Mouse (Mus musculus): ENCODE results near the gene Mlh3. TPM values are rescaled to one million over a fixed set of nuclear protein-coding genes. Genes with fewer than 3 reads are reported as not detected.

Mlh3 gene
- polyA plus RNA-seq, 1 experiment = 8.3 TPM

DNA sequence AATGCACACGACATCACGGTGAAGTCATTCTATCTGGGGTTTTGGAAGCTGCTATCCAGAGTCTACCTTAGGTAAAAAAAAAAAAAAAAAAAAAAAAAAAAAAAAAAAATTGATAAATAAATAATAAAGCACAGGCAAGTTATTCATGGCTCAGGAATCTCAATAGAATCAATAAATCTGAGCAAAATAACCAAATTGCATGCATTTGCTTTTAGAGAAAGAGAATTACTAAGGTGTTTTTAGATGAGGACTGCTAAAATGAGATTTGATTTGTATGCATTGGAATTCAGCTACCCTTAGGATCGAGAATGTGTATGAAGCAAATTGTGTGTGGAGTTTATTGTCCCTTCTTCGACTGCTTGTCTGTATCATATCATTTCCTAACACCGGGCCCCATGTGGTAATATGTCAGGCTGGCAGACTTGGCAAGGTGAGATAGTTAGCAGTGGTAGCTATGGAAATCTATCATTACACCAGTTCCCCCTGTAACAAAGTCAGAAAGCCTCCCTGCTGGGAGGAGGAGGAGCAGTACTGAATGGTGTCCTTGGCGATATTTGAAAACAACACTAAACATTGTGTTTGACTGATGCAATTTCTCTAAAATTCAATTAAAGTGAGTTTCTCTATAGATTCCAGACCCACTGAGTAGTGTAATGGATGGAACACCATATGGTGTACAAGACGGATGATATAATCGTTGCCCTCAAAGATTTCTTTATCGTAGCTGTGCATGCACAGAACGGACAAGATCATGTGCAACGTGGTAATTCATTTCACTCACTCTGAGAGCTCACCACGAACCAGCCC is 10.6 kb upstream of the Mlh3 start:
- no peak for DNase-seq (ENCODE audit: low read depth)

DNA sequence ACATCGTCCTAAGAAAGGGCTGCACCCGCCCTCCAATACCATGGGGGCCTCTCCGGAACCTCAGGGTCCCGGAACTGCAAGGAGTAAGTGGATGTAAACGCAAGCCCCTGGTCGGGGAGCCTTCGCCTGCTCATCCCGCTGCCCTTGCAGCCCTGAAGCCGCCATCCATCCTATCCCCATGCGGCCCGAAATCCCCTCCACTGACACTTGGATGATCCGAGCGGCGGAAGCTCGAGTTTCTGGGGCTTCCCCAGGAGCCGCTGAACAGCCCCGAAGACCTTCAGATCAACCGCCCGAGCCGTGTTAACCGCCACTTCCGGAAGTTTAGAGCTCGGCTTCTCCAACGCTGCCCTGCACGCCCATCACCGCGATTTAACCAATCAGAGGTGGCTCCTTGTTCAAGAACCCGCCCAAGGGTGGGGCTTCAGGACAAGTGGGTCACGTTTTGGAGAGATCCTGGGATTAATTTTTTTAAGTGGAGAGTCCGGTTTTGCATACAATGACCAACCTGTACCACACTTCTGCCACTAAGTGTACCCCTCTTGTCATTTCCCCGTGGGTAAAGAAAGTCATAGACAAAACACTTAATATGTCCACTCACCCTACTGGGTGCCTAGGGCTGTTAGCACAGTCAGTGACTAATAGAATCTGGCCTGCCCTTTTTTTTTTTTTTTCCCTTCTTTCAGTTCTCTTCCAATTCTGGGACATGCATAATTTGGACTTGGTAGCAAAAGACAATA is 9.9 kb upstream of the Mlh3 start:
- DNase-seq (ENCODE audit: low read depth) = peak; percentile 72

GRCm38 (mm10) chr12:85279396-85280080 is 9.1 kb upstream of the Mlh3 start:
- peak; percentile 45 for DNase-seq (ENCODE audit: low read depth)

- no peak for DNase-seq (ENCODE audit: low read depth)
Measured at GRCm38 (mm10) chr12:85278919-85279318, 8.5 kb upstream of the Mlh3 start.

- no peak for DNase-seq (ENCODE audit: low read depth)
Measured at GRCm38 (mm10) chr12:85276273-85276672, 5.9 kb upstream of the Mlh3 start.

DNA sequence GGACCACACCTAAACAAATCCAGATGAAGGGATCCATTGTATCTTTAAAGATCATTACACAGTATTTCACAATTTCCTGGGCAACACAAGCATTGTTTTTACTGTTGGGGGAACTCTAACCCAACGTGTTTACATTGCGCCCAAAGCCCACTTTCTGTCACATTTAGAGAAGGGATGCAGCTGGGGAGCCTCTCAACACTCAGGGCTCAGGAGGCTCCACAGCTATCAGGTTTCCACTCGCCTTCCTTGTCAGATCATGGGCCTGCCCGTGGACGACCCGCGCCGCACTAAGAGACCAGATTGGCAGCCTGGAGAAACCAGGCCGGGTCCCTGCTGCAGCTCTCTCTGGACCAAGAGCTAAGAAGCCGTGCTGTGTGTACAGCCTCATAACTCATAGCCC is 3.1 kb upstream of the Mlh3 start:
- no peak for DNase-seq (ENCODE audit: low read depth)

- DNase-seq (ENCODE audit: low read depth) = no peak
Measured at GRCm38 (mm10) chr12:85271843-85272206, 1.4 kb upstream of the Mlh3 start.

DNA sequence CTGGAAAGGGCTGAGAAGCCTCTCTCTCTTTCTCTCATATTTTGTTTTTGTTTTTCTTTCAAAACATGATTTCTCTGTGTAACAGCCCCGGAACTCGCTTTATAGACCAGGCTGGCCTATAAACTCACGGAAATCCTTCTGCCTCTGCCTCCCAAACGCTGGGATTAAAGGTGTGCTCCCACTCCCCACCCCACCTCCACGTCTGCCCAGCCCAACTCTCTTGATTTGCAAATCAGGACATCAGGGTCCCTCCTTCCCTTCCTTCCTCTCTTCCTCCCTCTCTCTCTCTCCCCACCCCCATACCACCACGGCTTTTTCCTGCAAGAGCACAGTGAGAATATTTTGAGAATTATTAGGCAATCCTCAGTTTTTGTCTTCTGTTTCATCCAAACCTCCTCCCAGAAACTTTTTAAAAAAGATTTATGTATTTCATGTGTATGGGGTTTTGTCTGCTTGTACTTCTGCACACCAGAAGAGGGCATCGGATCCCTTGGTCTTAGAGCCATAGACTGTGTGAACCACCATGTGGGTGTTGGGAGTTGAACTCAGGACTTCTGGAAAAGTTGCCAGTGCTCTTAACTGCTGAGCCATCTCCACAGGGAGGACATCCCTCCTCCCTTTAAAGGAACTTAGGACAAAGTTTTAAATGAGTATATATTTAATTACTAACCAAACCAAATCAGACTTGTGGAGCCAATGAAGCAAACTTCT is 888 bp upstream of the Mlh3 start:
- DNase-seq (ENCODE audit: low read depth) = no peak

- DNase-seq (ENCODE audit: low read depth) = no peak
Measured at GRCm38 (mm10) chr12:85269821-85270220, 578 bp downstream of the Mlh3 start.

DNA sequence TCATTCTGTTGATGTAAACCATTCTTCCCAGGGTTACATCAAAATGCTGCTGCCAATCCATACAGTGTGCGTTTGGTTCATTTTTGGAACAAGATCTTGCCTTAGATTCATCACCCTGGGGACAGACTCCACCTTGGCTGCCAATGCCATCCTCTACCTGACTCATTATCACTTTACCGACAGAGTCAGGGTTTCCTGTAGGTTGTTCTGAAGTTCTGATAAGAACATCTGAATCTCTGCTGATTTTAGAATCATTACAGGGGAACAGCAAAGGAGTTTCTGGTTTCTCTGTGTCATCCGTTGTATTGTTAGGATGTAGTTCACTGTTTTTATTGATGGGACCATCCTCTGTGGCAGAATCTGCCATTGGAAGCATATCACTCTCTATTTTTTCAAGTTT is 4.2 kb downstream of the Mlh3 start:
- no peak for DNase-seq (ENCODE audit: low read depth)

DNA sequence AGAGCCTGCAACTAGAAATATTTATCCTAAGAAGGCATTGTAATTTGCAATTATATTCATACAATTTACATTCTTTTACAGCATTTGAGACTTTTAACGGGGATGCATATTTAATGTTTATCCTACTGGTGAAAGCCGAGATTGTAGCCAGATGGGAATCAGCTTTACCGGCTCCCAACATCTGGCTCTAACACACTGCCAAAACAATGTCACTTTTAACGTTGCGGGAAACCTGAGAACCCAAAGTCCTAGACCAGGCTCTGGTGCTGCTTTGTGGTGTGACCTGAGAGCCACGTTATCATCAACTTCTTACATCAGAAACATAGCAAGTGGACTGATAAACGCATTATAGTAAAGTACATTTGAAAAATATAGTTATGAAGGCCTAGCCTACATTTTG is 5.5 kb downstream of the Mlh3 start:
- DNase-seq (ENCODE audit: low read depth) = no peak

DNA sequence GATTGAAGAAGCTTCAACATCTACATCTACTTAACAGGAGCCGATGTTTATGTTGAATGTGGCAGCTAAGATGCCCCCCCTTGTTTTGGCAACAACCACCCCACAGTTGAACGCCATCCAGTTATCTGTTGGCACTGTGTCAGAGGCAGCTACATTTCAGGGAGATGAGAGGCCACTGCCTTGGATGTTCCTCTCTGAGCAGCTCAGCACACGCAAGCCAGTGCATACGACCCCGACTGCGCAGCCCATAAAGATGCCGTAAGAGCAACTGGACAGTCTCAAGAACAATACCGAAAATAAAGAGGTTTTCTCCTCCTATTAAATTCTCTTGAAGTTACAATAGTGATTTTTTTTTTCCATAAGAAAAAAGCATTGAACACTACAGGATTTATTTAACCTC is 5.9 kb downstream of the Mlh3 start:
- no peak for DNase-seq (ENCODE audit: low read depth)

DNA sequence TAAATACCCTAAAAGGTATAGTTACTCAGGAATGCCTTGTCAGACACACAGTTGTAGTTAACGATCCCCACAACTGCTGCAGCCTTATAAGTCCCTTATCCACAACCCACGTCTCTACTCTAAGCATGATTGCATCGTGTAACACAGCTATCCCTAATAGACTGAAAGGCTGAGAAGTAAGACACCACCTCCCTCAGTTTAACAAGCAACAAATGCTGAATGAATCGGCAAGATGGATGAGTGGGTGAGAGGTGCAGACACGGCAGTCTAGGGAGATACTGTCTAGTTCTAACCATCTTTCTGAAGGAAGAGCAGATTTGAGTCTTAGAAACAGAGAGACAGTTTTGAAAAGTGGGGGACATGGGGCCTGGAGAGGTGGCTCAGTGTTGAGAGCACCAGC is 7.2 kb downstream of the Mlh3 start:
- DNase-seq (ENCODE audit: low read depth) = no peak

DNA sequence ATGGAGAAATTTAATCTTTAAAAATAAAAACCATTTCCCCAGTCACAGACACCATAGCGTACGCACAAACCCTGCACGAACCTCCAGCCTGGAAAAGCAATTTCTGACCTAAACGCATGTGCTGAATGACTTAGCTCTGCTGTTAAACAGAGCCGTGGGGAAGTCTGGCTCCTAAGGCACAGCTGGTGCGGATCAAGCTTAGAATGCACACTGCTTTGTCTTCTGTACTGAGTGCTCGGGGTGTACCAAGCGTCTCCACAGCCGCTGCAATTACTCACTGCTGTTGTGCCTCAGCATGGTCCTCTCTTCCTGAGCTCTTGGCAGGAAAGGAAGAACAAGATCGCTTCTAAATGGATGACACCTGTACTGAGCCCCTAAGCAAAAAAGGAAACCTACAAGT is 7.9 kb downstream of the Mlh3 start:
- no peak for DNase-seq (ENCODE audit: low read depth)

- no peak for DNase-seq (ENCODE audit: low read depth)
Measured at GRCm38 (mm10) chr12:85257008-85257639, 13.3 kb downstream of the Mlh3 start.

DNA sequence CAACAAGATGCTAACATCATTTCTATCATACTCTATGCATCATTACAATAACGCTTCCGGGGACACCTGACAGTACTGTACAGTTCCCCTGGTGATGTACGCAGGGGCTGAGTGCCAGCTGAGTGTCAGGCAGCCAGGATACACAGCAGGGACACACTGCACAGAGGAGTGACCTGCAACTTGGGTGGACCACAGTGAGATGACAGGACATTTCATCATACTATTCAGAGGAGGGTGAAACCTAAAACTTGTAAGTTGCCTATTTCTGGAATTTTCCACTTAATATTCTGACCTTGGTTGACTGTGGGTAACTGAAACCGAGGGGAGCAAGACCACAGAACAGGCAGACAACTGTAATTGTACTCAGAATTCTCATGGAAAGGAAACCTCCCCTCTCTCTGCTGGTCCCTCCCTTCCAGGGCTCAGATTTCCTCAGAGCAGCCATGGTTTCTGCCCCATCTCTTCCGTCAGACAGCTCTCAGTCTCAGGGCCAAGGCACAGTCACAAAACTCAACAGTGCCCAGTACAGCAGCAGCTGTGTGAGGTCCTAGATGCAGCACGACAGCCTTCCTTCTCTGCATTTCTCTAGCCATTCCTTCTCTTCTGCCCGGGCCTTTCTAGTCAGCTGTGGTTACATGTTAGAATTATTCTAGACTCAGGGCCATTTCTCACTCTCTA is 14.2 kb downstream of the Mlh3 start:
- no peak for DNase-seq (ENCODE audit: low read depth)

- DNase-seq (ENCODE audit: low read depth) = no peak
Measured at GRCm38 (mm10) chr12:85252083-85252482, 18.3 kb downstream of the Mlh3 start.

- DNase-seq (ENCODE audit: low read depth) = no peak
Measured at GRCm38 (mm10) chr12:85237553-85237952, 32.8 kb downstream of the Mlh3 start.

GRCm38 (mm10) chr12:85233376-85234358 is 36.7 kb downstream of the Mlh3 start:
- DNase-seq (ENCODE audit: low read depth) = no peak
